Mouse (Mus musculus) B cell, adult 2 months (primary cell): Measurements from ENCODE around the gene Serpinb1a.
"Not testable (repeated sequence)": the region's sequence is repeated elsewhere in the genome, so short reads cannot be mapped to it uniquely, and the experiment has no call there.

Source experiments
- DNase-seq, 2 experiments: peaks; one replicate each; pipeline ENCODE4 v3.0.0; 2022

The Serpinb1a gene

DNA sequence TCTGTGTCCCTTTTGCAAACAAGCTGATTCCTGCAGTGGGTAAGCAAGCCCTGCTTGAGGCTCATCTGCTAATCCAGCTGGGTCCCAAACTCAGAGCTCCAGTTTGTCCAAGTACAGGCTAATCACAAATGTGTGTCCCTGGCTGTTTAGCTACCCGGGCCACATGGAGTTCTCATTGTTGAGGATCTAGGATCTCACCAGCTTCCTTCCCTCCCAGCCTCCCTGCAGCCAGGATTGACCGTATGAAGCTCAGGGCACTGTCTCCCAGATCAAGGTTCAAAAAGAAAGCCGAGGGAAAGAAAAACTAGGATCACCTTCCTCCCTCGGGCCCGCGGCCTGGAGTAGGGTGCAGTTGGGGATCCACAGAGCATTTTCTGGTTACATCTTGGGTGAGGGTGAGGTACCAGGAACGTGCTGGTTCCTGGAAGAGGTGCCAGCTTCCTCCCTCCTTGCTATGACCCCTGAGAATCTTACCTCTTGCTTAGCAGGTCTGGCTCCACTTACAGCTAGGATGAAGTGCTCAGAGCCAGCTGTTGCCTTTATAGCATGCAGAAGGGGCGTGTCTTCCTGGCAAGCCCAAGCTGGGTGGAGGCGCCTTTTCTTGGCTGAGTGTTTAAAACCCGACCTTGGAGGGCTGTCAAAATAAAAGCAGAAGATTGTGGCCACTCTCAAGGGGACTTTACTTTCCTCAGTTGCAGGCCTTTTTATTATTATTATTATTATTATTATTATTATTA is at the start of gene Serpinb1a:
Gene Serpinb1a (minus strand): TSS at position 518 of the 737 bp plus-strand sequence.
- peak; percentile 76 to 80 for DNase-seq

GRCm38 (mm10) chr13:32900639-32901038 is 49.7 kb upstream of the Serpinb1a start:
- peak; percentile 76 to 80 for DNase-seq

GRCm38 (mm10) chr13:32899114-32899513 is 48.1 kb upstream of the Serpinb1a start:
- DNase-seq = not testable (repeated sequence)

DNA sequence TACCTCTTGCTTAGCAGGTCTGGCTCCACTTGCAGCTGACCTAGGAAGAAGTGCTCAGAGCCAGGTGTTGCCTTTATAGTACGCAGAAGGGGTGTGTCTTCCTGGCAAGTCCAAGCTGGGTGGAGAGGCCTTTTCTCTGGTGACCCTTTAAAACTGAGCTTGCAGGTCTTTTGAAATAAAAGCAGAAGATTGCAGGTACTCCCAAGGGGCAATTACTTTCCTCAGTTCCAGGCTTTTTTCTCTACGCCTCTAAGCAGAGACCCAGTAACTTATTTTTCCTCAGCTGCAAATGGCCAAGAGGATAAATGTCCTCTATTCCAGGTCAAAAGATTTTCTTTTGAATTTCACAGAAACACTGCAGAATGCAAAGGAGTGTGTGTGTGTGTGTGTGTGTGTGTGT is 47.1 kb upstream of the Serpinb1a start, which contains the start of gene Serpinb1c:
Gene Serpinb1c (minus strand): TSS at position 101 of the 400 bp plus-strand sequence.
- DNase-seq = no peak

- DNase-seq = no peak
Observed at GRCm38 (mm10) chr13:32896931-32897330, 45.9 kb upstream of the Serpinb1a start.

GRCm38 (mm10) chr13:32884755-32885154 is 33.8 kb upstream of the Serpinb1a start:
- DNase-seq = no peak

GRCm38 (mm10) chr13:32873862-32874261 is 22.9 kb upstream of the Serpinb1a start:
- DNase-seq = no peak

GRCm38 (mm10) chr13:32868843-32869242 is 17.9 kb upstream of the Serpinb1a start:
- no peak for DNase-seq

DNA sequence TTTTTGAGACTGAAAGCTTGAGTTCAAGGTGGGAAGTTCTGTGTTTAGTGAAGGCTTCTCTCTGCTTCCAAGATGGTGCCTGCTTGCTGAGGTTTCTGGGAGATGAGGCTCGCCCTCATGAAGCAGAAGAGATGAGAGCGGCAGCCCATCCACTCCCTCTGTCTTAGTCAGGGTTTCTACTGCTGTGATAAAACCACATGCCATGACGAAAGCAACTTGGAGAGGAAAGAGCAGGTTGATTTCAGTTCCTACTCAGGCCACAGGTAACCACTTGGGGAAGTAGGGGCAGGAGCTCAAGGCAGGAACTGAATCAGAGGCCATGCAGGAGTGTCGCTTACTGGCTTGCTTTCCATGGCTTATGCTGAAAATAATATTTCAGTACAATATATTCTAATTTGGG is 17.2 kb upstream of the Serpinb1a start:
- peak; percentile 32 to 35 for DNase-seq

GRCm38 (mm10) chr13:32867030-32867429 is 16.0 kb upstream of the Serpinb1a start:
- DNase-seq = no peak

DNA sequence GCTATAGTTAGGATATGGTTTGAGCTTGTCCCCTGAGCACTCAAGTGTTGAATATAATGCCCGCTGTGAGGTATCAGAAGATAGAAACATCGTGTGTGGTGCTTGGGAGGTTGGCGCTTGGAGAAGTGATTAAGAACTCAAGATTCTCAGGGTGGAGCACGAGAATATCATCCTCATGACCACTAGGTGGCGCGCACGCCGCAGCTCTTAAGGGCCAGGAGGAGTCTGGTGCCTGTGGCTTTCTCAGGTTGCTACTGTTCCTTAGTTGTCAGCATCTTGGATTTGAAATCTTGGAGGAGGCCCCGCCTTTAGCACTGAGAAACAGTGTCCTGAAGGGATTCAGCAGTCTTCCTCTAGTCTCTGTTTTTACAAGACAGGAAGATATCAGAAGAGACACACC is 15.5 kb upstream of the Serpinb1a start:
- peak; percentile 83 to 85 for DNase-seq

- peak in 1 of 2 experiments; percentile 17 for DNase-seq
Observed at GRCm38 (mm10) chr13:32865591-32865990, 14.6 kb upstream of the Serpinb1a start.

DNA sequence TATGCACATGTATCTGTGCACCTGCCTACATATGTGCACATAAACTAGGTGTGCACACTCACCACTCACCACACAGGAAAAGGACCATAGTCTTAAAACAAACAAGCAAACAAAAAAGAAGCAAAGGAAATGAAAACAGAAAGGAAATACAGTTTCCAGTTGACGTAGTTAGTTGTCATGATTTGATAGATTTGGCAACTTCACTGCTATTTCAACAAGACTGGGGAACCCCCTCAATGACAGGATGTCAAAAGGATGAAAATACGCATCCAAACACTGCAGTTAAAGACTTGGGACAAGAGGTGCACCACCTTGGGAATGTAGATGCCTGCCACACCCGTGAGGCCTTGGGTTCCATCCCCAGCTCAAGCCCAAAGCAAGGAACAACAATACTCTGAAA is 13.5 kb upstream of the Serpinb1a start:
- DNase-seq = not testable (repeated sequence)

- DNase-seq = peak; percentile 36 to 47
Observed at GRCm38 (mm10) chr13:32863456-32863855, 12.5 kb upstream of the Serpinb1a start.

GRCm38 (mm10) chr13:32860821-32861220 is 9.8 kb upstream of the Serpinb1a start:
- no peak for DNase-seq

DNA sequence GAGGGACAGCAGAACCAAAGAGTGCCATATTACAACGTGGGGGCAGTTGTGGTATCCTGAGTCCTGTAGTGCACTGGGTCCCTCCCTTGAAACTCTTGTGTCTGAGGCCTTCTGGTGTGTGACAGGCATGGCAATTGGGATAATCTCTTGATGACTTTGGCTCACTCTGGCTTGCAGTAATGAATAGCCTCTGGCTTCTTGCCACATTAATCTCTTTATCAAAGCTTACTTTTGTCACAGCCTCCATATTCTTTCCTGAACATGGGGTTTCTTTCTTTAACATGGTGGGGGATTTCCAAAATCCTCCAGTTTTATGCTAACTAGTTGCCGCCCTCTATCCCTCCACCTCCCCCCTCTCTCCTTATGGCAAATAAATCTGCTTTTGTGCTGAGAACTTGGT is 2.1 kb upstream of the Serpinb1a start:
- no peak for DNase-seq

GRCm38 (mm10) chr13:32852539-32852938 is 1.6 kb upstream of the Serpinb1a start:
- no peak for DNase-seq

GRCm38 (mm10) chr13:32851967-32852366 is 982 bp upstream of the Serpinb1a start:
- peak; percentile 64 to 68 for DNase-seq

GRCm38 (mm10) chr13:32850156-32850555 is 829 bp downstream of the Serpinb1a start:
- no peak for DNase-seq

- DNase-seq = peak; percentile 37 to 50
Observed at GRCm38 (mm10) chr13:32849531-32850123, 1.4 kb downstream of the Serpinb1a start.

GRCm38 (mm10) chr13:32849092-32849491 is 1.9 kb downstream of the Serpinb1a start:
- DNase-seq = peak in 1 of 2 experiments; percentile 50

GRCm38 (mm10) chr13:32846221-32846620 is 4.8 kb downstream of the Serpinb1a start:
- DNase-seq = no peak

DNA sequence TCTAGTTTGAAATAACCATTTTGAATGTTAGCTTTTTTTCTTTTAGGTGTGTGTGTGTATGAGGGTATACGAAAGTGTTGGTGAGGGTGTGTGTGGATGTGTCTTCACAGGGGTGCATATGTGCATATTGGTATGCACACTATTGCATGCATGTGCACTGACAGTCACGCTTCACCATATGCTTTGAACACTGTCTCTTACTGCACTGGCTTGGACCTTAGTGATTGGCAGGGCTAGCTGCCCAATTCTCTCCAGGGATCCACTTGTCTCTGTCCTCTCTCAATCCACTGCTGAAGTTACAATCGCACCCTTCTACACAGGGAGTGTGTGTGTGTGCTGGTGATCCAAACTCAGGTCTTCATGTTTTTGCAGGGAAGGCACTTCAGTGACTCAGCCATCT is 9.6 kb downstream of the Serpinb1a start:
- DNase-seq = no peak

DNA sequence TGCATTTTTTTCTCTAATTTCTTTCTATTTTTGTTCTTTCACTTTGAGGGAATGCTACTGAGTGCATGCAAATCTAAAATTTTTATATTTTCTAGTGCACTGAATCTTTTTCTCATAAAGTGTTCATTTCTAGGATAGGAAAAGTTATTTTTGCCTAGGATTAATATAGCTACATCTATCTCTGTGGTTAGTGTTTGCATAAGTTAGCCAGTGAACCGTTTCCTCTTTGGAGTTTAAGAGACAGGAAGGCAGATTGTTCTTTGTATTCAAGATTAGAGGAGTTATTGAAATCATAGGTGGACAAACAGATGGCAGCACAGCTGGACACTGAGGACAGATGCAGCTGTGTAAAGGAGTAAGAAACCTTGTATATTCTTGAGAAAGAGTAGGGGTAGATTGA is 11.7 kb downstream of the Serpinb1a start:
- DNase-seq = no peak
